Mouse (Mus musculus) mouse embryonic stem cell (cell line): ENCODE measurements around the gene Tmed1.
"Not testable (repeated sequence)": the region's sequence is repeated elsewhere in the genome, so short reads cannot be mapped to it uniquely, and the experiment has no call there.

Experiments used
- in situ Hi-C, 2 experiments: fragments of 300-500 bp; cut with MboI; formaldehyde crosslinking; loops; 1 replicate in 1 of 2; 3 replicates in 1 of 2; pipeline ENCODE4 v1.14.3; 2019 to 2020; ENCODE audit warnings: low sequenced_read_pairs in 2 of 2, low pct_unique_long_range_greater_than_20kb in 1 of 2, mixed read lengths in 1 of 2; ENCODE audit not compliant: unreplicated experiment in 1 of 2

The Tmed1 gene

GRCm38 (mm10) chr9:21509772-21510688 lies at the start of gene Tmed1:
Tmed1 (minus strand) TSS chr9:21510252.
- in situ Hi-C loops = no loop called here

GRCm38 (mm10) chr9:21559151-21559550 lies 49.1 kb upstream of the Tmed1 start:
- in situ Hi-C loops = no loop called here

DNA sequence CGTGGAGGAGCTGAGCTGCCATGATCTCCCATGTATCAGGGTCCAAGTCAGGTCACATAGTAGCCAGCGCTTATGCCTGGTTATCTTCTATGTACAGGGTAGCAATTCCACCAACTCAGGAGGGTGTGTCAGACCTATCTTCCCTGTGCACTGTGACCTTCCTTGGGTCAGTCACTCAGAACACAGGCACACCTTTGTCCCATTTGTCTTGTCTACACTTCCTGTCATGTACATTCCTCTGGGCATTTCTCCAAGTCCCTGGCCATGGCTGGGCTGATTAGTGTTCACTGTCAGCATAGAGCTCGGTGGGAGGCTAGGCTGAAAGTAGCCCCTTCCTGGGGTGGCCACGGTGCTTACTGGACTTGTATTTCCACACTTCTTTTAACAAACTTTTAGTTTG lies 48.3 kb upstream of the Tmed1 start:
- in situ Hi-C loops = no loop called here

DNA sequence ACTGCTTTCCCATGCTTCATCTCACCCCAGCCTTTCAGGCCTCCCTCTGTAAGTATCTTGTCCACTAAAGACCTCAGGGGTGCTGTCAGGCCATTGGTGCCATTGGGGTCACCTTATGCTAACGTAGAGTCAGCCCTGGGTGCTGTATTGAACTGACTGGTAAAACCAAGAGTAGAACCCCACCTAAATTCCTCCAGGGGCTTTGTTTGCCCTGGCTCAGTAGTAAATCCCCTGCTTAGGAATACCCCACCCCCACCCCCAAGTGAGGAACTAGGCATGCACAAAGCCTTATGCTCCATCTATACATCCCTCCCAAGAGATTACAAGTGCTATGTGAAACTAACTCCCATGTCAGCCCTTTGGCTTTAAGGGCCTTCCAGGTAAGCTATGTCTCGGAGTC lies 47.5 kb upstream of the Tmed1 start:
- in situ Hi-C loops = no loop called here

DNA sequence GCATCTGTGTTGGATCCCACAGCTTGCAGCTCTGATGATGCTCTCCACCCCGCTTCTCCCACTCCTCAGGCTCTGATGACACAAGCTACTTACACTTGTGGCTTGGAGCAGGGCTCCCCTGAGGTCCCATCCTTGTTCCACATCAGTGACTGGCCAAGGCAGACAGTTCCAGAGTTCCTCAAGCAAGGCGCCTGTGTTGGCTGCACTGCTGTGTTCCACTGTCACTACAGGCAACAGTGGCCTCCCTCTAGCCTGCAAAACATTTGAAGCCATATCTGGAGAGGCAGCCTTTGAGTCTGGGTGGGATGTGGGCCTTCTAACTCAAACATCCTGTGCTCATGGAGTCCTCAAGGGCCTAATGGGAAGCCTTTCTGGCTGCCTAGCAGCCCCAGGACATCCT lies 46.9 kb upstream of the Tmed1 start:
- in situ Hi-C loops = no loop called here

- in situ Hi-C loops = no loop called here
Observed at GRCm38 (mm10) chr9:21555198-21555742, 45.2 kb upstream of the Tmed1 start.

- in situ Hi-C loops = no loop called here
Observed at GRCm38 (mm10) chr9:21553607-21554273, 43.7 kb upstream of the Tmed1 start.

GRCm38 (mm10) chr9:21551049-21551448 lies 41.0 kb upstream of the Tmed1 start:
- in situ Hi-C loops = no loop called here

- in situ Hi-C loops = no loop called here
Observed at GRCm38 (mm10) chr9:21547075-21547941, 37.3 kb upstream of the Tmed1 start.

- in situ Hi-C loops = no loop called here
Observed at GRCm38 (mm10) chr9:21546789-21547074, 36.7 kb upstream of the Tmed1 start, which contains the start of gene Carm1. Carm1 (plus strand) TSS chr9:21546894.

DNA sequence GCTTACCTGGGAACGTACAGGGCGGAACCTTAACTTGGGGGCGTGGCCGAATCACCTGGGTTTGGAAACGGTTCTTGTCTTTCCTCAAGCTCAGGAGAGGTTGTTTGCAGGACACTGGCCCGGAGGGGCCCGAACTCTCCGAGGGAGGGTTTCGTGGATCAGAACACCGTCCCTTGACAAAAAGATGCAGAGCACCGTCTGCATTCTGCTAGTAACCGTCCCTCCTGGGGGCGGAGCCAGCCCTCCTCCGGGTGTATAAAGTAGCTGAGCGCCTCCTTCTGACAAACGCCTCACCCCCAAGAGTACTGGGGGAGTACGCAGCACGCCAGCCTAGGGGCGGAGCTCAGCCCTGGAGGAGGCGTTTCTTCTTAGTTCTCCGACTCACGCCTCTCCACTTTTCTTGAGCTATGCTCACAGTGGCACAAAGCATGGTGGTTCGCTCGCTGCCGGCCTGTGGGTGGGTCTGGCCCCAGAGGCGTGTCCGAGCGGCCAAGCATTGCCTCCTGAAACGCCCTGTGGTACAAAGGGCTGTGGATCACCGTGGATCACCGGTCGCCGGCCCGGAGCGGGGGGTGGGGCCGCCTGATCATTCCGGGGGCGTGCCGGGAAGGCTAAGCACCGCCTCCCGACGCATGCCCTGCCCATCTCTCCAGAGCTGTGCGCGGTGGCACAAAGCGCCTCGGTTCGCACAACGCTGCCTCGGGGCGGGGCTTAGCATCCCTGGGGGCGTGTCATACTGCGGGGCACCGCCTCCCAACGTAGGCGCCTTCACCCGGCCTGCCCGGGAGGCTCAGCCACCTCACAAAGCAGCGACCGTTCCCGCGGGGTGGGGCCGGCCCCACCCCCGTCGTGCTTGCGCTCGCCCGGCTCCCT lies 36.1 kb upstream of the Tmed1 start:
- in situ Hi-C loops = no loop called here

GRCm38 (mm10) chr9:21545351-21545915 lies 35.4 kb upstream of the Tmed1 start:
- in situ Hi-C loops = no loop called here

GRCm38 (mm10) chr9:21542001-21542400 lies 31.9 kb upstream of the Tmed1 start:
- in situ Hi-C loops = not testable (repeated sequence)

GRCm38 (mm10) chr9:21539981-21540753 lies 30.1 kb upstream of the Tmed1 start:
- in situ Hi-C loops = loop anchor here in 1 of 2 experiments (5.0 kb wide), 1 partner anchor 63 kb away; no protein-coding TSS in a partner anchor

- in situ Hi-C loops = loop anchor here in 1 of 2 experiments (5.0 kb wide), 1 partner anchor 60 kb away; no protein-coding TSS in a partner anchor
Observed at GRCm38 (mm10) chr9:21537009-21537408, 27.0 kb upstream of the Tmed1 start.

GRCm38 (mm10) chr9:21536501-21536900 lies 26.4 kb upstream of the Tmed1 start:
- in situ Hi-C loops = loop anchor here in 1 of 2 experiments (5.0 kb wide), 1 partner anchor 59 kb away; no protein-coding TSS in a partner anchor

DNA sequence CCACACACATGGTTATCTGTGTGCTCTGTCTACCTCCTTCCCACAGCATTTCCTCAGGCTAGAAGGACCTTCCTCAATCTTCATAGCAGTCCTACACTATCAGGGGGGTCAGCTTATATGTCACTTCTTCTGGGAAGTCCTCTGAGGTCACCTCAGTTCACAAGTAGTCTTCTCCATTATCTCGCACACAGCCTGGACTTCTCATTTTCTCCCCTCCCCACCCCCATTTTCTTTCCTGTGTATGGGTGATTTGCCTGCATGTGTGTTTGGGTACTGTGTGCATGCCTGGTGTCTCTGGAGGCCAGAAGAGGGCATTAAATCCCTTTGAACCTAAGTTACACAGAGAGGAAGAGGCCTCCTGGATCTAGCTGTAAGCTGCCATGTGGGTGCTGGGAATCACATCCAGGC lies 17.9 kb upstream of the Tmed1 start:
- in situ Hi-C loops = no loop called here
